Mouse (Mus musculus) left cerebral cortex, postnatal 14 days (tissue): ENCODE measurements around the gene Cox17. TPM values are rescaled to one million over a fixed set of nuclear protein-coding genes. Genes with fewer than 3 reads are reported as not detected.

ENCODE experiments used
- total RNA-seq, 2 experiments: library from RNA; stranded (reverse); gene quantifications; 2 replicates each; pipeline ENCODE4 v1.2.3; 2021

Cox17 gene
- total RNA-seq, 2 experiments from 2014 or later = 88.0 to 89.4 TPM

Other genes with a start within 250 kb of the Cox17 start
- not detected for gene Nr1i2, start 52.2 kb upstream of the Cox17 start, total RNA-seq
- gene Maats1, start 4.8 kb upstream of the Cox17 start, total RNA-seq = 1 to 10 TPM; 1.1 to 1.2 TPM
- not detected for gene Gm21987, start within 50 bp of the Cox17 start, total RNA-seq
- gene Popdc2, start 15.2 kb downstream of the Cox17 start, total RNA-seq = under 1 TPM; 0.64 to 0.89 TPM
- gene Pla1a, start 86.2 kb downstream of the Cox17 start, total RNA-seq = 1 to 10 TPM in 1 of 2 experiments, under 1 TPM in 1; 0.57 to 1.3 TPM
- gene Adprh, start 105.7 kb downstream of the Cox17 start, total RNA-seq = 10 to 100 TPM; 61.4 to 63.4 TPM
- gene Cd80, start 108.6 kb downstream of the Cox17 start, total RNA-seq = under 1 TPM; 0.30 to 0.46 TPM
- gene Timmdc1, start 175.7 kb downstream of the Cox17 start, total RNA-seq = 10 to 100 TPM; 30.2 to 31.5 TPM
- gene Poglut1, start 203.3 kb downstream of the Cox17 start, total RNA-seq = 10 to 100 TPM; 37.1 to 43.1 TPM
- gene Tmem39a, start 211.7 kb downstream of the Cox17 start, total RNA-seq = 10 to 100 TPM; 21.7 to 24.5 TPM